Mouse (Mus musculus) heart, adult 2 months (tissue): ENCODE results near the gene Ppp1r1c.

ENCODE experiments used
- CTCF ChIP-seq: fragments of 200-600 bp; IDR thresholded peaks from 2 replicates; pipeline ENCODE4 v1.8.1; 2022; ENCODE audit warnings: antibody characterized with exemption, mild to moderate bottlenecking, moderate library complexity
- POLR2A ChIP-seq: fragments of 200-500 bp; IDR thresholded peaks from 2 replicates; pipeline ENCODE4 v1.6.1; 2011; ENCODE audit warnings: mild to moderate bottlenecking, low read depth, low read length, control low read depth; ENCODE audit not compliant: insufficient read depth

GRCm38 (mm10) chr2:79722415-79722814 is 14.8 kb downstream of the Ppp1r1c start:
- no peak for TF ChIP-seq CTCF
- no peak for TF ChIP-seq POLR2A
